Mouse (Mus musculus) gastrocnemius, adult 18-20 months (tissue): Measurements from ENCODE around the gene Tacc2. TPM values are rescaled to one million over a fixed set of nuclear protein-coding genes. Genes with fewer than 3 reads are reported as not detected.

Source experiments
- DNase-seq: peaks from one replicate; pipeline ENCODE4 v3.0.0; 2021; ENCODE audit warnings: low spot score
- total RNA-seq, 2 experiments: library from RNA; stranded (reverse); gene quantifications; 2 replicates each; pipeline ENCODE4 v1.2.3; 2021

Tacc2 gene
- total RNA-seq, 2 experiments from 2014 or later = 414 to 460 TPM

DNA sequence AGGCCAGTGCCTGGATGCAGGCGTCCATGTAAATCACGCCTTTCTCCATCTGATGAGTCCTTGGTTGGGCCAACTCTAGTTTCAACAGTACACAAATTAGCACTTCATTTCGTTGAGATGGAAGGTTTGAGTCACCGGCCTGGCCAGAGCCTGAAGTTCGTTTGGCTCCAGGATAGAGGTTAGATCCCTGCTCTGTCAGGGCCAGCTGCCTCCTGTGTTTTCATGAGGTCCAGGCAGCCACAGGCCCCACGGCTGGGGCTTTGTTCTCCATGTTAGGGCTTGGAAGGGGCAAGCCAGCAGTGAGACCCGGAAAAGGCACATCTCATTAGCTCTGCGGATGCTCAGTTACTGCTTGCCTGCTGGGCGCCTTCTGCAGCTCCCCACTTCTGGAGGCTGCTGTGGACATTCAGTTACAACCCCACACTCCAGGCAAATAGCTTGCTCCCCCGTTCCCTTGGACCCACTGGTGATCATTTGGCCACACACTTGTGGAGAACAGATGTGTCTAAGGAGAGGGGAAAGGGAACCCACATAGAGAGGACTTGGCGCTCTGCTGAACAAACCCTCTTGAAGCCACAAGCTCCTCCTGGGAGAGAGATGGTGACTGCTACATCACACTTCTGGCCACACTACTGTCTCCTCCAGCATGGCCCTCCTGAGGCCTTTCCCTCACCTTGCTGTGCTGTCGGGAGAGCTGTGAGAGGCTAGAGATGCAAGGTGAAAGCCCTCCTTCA lies 100.5 kb downstream of the Tacc2 start:
- peak; percentile 69 for DNase-seq

DNA sequence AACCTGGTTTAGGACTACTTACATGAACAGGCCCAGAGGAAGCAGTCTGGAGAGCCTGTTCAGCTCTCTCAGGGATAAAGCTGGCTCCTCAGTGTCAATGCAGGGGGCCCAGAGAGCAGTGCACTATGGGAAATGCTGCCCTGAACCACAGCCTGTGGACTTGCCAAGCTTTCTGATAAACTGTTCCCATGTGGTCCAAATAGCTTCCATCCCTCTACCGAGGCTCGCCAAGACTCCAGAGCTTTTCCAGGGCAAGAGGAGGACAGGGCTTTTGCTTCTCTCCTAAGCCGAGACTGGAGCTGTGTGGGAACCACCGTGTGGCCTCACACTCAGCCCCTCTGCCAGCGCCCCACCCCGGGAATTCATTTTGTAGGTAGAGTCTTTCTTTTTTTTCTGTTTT lies 101.2 kb downstream of the Tacc2 start:
- peak; percentile 63 for DNase-seq

DNA sequence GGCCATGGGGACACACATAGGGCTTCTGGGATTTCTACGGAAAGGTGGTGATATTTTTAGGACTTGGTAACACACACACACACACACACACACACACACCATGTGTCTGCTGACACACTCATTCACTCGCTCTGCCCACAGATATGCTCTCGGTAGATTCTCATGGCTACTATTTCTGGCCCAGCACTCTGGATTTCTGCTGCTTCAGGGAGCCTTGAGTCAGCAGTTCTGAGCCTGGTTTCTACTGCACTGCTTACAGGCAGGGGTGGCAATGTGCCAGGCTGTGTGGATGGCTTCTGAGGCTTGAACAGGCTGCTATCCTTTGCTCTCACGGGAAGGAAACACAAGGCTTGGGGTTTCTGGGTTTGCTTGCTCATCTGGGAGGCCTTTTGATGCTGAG lies 104.6 kb downstream of the Tacc2 start:
- peak; percentile 84 for DNase-seq

DNA sequence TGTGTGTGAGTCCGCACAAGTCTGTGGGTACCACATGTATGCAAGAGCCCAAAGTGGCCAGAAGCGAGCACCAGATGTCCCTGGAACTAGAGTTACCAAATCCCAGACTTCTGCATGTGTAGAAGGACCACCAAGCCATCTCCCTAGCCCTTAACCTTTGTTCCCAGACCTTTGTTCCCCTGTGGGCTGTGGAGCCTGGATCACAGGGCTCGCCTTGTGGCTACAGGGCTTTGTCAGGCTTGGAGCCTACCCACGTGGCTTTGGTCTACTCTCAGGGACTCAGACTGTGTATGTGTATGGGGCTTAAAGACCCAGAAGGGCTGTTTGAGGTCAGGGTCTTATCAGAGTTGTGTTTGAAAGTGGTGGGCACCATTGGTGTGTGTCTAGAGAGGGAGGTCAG lies 111.4 kb downstream of the Tacc2 start:
- DNase-seq = no peak

DNA sequence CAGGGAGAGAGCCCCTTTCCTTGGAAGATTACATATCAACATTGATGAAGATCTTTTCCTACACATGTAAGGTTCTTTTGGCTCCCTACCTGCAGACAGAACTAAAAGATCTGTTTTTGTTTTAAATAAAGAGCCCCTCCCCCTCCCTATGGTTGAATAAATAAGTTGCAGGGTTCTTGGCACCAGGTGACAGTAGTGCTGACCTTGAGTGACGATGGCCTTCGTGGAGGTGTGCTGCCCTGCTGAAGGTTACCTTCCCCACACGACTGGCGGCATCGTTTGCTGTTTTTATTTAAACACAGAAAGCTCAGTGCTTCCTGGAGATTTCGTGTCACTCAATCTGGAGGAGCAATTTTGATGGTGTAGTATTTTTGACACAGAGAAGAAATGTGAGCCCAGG lies 113.6 kb downstream of the Tacc2 start:
- DNase-seq = no peak

DNA sequence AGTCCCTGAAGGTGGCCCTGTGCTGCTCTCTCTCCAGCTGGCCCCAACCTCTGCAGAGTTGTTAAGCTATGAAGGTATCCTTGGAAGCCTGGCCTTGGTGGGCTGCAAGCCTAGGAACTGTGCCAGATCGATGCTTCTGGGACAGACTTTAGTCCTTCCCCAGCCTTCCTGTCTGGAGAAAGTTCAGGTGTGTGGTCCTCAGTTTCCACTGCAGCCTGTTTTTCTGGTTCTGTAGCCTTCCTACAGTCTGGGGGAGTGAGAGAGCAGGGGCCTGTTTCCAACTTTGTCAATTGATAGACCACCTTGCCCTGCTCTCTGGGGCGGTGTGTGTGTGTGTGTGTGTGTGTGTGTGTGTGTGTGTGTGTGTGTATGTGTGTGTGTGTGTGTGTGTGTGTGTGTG lies 114.7 kb downstream of the Tacc2 start:
- DNase-seq = no peak

DNA sequence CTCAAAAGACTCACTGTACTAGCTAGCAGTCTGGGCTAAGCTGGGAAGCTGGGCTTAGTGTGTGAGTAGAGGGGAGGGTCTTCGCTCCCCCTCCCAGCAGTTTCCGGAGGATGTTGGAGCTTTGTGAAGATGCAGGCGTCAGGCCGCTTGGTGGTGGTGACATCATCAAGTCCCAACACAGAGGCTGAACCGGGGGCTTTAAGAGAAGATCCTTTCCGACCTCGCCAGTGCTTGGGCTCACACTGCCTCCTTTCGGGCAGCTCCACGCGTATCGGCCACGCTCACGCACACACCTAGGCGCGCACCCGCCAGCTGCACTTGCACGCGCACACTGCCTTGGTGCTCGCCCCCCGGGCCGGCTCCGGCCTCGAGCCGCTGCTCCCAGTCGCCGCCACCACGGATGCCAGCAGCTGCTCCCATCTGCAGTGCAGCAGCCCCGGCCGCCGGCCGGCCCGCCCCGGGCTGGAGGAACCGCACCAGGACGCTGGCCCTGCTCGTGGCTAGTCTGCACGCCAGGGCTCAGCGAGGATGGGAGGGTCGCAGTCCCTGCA lies 115.2 kb downstream of the Tacc2 start:
- DNase-seq = no peak

DNA sequence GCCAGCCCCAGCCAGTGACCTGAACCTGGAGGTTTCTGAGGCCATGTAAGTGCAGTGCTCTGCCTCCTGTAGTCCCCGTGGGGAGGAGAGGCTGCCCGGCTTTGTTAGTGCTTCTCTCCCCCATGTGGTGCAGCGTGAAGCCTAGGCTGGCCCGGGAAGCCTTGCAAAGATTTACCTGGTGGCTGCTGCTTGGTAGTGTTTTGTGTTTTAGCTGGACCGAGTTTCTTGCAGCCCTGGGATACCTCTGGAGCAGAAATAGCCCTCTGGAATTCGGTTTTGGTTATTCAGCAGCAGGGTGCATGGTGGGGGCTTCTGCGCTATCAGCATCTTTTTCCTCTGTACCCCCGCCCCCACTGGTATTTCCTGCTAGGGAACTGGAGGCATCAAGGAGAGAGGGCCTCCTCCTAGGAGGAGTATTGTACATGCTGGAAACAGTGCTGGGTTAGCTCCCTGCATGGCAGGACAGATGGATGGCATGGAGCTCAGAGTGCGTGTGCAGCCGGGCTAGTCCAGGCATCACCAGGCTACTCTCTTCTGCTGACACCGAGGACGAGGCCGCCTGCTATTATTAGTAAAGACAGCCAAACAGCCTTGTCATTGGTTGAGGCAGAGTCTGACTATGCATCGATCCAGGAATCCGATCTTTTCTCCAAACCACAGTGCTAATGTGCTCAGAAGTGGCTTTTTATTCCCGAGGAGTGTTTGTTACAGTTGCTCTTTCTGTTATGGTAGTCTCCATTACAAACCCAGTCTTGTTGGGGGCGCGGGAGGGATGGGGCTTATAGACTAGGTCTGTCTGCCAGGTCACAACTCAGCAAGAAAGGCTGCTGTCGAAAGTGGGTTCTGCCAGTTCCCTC lies 115.9 kb downstream of the Tacc2 start:
- DNase-seq = no peak

DNA sequence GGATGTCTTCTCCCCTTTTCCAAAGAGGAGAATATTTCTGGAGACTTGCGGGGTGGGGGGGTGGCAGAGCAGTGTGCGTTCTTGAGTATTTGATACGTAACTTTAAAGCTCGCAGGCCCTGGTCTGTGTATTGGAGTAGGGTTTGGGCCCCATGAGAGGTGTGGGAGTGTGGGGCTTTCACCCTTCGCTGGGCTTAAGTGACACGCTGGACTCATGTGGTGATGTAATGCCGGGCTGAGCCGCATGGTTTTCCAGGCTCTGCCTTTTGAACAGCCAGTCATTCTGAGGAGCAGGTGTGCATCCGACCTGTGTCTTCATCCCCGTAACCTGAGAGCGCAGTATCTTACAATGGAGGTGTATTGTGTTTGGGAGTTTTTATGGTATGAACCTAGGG lies 116.6 kb downstream of the Tacc2 start:
- no peak for DNase-seq

DNA sequence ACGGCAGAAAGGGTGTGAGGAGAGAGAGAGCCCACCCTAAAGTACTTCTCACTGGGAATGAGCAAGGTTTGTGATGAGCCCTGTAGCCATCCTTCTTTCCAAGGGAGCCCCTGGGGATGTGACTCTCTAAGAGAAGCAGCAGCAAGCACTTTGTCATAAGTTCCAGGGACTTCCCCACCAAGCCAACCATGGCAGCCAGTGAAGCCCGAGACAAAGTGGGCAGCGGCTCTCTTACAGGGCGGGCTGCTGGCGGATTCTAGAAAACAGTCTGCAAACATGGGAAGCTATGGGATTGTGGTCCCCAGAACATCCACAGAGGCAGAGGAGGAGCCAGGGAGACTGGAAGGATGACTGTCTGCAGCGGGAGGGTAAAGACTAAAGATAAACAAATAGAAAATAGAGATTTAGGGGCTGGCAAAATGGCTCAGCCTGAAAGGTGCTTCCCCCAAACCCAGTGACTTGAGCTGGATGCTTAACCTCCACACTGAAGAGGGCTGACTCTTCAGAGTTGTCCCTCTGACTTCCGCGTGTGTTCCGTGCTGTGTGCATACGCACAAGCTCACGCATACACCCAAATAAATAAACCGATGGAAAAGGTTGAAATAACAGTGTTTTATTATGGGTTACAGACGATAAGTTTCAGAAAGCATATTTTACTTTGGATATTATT lies 118.6 kb downstream of the Tacc2 start:
- DNase-seq = no peak

DNA sequence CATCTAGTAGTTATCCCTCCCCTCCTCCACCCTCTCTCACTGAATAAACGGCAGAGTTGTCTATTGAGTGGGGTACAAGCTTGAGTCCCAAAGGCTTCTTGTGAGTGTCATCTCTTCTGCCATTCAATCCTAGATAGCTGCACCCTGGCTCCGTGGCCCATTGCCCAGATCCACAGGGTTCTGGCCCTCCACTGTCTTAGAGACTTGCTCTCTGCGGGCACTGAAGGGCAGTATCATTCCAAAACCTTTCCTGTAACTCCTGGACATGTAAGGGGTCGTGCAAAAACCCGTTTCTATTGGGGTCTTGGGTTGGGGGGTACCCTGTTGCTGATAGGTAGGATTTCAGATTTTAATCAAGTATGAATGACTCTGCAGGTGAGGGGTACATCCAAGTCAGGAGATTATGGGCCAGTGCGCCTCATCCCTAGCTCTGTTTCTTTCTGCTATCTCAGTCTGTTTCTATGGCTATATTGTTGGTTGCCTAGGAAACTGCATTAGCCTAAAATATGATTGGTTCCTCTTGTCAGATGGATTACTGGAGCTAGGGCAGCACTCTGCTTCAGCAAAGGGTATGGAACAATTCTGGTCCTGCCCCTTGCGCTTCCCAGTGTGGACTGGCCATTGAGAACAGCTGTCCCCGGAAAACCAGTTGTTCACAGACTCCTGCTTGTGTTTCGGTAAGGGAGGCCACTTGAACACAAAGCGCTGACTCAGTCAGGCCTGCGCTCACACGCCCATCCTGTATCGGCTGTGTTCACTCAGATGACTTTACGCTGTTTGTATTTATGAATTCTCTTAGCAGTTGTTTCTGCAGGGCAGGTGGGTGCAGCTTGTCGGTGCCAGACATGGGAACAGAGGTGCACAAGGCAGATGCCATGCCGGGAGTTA lies 119.4 kb downstream of the Tacc2 start:
- no peak for DNase-seq

DNA sequence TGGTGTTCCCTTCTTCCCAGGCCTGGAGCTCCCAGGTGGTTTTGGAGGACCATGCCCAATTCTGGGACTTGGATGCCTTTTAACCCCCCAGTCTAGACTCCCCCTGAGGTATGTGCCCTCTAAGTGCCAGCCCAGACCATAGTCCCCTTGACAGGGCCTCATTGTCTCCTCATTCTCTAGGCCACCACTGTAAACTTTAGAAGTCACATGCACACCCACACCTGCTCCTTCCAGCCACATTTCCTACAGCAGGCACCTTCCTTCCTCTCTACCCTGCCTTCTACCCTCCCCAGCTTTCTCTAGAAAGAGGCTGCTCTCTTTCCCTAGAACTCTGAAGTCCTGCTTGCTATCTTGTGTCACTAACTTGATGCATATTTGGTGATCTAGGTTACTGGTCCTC lies 121.2 kb downstream of the Tacc2 start:
- no peak for DNase-seq

DNA sequence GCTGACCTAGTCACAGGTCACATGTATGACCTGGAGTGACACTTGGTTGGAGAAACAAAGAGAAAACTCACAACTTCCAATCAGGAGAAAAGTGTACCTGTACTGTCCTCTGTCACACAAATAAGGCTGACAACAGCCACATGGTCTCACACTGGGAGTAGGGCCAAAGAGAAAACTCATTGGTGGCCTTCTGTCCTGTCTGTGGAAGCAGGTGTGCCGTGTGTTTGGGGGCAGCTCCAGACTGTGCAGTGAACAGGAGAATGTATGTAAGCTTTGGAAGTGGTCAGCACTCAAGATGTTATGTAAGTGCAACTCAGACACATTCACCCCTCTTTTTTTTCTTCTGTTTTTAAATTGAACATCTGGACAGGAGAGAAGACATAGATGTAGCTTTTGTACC lies 124.1 kb downstream of the Tacc2 start:
- DNase-seq = no peak

DNA sequence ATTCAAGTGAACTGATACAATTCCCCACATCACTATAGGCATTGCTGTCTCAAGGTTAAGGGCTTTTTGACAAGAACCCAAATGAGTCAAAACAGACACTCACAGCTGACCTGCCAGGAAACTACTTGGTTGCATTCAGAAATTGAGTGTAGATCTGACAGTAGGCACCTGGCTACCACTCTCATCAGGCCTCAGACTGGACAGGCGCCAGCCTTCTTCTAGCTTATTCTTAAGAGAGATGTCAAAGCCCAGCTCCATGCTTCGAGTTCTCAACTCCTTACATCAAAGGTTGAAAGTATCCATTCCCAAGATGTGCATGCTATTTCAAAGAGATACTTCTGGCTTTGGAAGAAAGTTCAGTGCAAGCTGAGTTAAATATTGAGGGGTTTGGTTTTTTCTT lies 128.0 kb downstream of the Tacc2 start:
- no peak for DNase-seq

DNA sequence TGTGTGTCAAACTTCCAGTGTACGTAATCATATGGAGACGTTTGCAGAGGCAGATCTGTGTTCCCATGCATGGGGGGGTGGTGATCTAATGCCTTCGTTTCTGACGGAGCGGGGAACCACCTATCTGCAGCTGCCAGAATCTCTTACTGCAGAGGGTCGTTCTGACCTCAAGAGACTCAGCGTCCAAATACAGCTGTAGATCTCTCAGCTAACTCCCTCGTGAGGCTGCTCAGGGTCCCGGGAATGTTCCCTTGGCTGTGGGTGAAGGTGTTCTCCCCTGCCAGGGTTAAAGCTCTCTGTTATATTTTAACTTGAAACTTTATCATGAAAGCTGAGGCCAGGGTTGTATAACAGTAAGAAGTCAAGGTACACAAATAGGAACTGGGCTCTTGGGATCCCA lies 131.7 kb downstream of the Tacc2 start:
- DNase-seq = no peak

DNA sequence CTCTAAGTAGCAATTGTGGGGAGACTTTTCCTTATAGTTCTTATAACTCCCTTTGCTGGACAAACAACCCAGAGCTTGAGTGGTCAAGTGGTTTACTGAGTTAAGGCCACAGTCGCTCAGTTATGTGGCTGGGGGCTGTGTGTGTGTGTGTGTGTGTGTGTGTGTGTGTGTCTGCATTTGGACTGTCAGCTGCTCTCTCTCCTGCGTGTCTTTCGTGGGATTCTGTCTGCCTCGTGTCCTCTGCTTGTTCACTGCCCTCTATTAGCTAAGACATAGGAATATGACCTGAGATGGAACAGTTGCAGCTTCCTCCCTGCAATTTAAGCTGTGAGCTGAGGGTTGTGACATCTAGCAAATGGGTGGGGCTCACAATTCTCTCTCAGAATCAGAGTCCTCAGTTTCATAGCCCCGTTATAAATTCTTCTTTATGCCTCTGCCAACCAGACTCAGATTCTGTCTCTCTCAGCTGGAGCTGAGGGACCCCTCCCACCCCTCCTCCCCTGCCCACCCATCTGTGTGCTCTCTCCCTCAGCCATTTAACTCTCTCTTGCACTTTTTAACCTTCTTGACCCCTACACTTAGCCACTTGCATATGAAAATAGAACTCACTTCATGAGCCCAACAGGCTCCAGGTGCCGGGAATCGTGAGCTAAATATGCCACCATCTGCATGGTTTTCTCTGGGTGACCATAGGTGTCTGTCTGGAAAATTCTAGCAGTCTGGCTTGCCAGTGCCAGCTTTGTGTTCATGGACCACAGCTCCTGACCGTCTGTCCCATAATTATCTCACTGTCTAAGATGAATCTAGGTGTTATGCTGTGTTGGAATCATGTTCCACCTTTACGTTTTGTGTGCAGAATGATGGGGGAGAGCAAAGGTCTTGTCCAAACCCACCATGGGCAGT lies 132.4 kb downstream of the Tacc2 start:
- no peak for DNase-seq

DNA sequence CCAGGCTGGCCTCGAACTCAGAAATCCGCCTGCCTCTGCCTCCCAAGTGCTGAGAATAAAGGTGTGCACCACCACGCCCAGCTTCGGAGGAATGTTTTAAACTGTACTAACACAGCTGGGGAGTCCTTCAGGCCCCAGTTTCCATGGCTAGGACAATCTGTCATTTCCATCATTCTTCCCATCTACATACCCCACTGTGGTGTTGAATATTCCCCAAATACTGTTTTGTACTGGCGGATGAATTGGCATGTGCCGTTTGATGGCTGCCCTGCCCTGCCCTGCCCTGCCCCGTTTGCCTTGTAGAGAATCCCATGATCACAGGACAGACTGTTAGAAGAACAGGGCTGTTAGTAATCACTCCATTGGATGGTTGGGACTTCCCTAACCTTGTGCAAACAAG lies 134.6 kb downstream of the Tacc2 start:
- no peak for DNase-seq

DNA sequence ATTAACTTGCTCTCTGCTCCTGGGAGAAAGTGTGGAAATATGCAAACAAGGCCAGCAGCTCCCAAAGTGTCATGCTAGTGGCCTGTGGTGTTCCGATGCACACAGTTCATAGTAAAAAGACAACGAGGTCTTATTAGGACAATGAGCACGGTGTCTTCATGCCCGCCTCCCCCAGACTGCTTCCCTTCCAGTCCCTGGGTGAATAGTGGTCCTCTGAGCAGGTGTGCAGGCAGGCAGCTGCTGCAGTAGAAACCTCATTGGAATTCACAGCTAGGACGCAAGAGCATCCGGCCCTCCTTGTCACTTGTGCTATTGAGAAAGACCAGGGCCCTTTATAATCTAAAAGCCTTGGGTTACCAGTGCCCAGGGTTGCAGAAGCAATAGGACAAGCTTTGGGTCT lies 136.1 kb downstream of the Tacc2 start:
- no peak for DNase-seq

DNA sequence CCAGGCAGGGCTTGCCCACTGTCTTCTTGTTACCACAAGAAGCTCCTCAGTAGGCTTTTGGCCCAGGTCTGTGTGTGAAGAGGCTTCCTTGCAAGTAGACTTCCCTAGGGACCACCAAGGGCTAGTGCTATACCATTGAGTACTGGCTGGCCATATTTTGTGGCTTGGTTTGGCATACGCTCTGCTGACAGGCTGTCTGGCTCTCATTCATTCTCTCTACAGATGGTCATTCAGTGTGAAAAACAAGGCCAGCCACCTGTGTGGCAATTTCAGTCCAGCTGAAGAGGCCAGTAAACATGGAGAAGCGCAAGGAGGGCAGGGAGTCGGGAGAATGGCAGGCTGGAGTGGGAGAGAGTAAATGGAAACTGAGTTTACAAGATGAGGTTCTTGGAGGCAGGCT lies 138.2 kb downstream of the Tacc2 start:
- DNase-seq = no peak

DNA sequence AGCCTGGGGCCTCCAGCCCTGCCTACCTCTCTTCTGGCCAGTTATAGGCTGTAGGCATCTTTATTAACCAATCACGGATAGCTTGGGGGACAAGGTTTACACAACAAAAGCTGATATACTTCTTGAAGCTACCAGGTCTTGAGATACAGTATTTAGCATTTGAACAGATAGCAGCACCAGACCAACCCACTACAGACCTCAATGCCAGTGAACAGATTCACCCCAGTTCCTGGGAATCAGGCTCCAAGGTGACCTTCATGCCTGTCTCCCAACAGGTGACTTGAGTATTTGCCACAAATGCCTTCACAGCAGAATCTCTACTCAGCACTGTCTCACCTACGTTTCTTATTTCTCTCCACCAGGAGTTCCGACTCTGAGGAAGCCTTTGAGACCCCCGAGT lies 139.1 kb downstream of the Tacc2 start:
- DNase-seq = no peak
